1 mouse cellular context compared by ENCODE assay signal in the genomic region with DNA sequence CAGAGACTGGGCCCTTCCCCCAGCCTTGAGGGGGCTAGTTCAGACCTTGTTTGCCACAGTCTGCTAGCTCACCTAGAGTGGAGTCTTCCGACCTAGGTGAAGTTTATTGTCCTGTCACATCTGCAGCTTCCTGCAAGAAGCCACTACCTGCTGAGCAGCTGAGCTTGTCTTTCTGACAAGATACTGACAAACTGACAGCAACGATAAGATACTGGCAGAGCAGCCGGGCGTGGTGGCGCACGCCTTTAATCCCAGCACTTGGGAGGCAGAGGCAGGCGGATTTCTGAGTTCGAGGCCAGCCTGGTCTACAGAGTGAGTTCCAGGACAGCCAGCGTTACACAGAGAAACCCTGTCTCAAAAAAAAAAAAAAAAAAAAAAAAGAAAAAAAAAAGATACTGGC. TPM values are rescaled to one million over a fixed set of nuclear protein-coding genes. Genes with fewer than 3 reads are reported as not detected.
"Had no signal": no experiment of that assay in that cellular context is flagged by ENCODE, and none has a peak within 500 bp of the region (broad histone marks: within the 10 kb centered on the region; RNA-seq: fewer than 3 reads in every experiment).

No protein-coding gene starts in this region.

RNA-seq across cellular contexts. Expression of a gene that starts 15.3 kb away (rescaled TPM):
- polyA plus RNA-seq: large intestine, adult 2 months had no signal
